Mouse (Mus musculus): ENCODE measurements at regions not wholly inside any gene's neighbourhood (a gene's known extent, or its start where the extent isn't known, plus 50 kb on each side); places are given as distances from the start of the nearest gene placed in this dataset.

DNA sequence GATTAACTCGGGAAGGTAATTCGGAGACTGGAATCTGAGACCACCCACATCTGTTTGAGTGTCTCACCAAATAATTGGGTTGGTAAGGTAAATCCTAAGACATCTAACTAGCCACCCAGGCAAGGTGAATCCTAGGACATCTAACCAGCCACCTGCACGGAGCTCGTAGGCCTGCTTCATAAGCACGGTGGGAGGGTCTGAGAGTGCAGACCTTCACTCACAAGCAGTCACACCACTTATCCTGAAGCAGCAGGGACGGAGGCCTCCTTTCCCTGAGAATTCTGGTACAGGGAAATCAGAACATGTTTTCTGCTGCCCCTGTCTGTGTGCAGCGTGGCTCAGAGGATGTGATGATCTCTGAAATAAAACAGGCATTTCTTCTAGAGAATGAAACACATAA, 206.5 kb downstream of the Zfp326 start:
- TF ChIP-seq CTCF (IDR thresholded peaks at IDR 0.05; ENCODE audit: low read depth) (no peak), EP300 (optimal IDR thresholded peaks at IDR 0.05) (no peak)
